Mouse (Mus musculus) brain, embryonic 14.5 days (tissue): ENCODE results near the gene Fat2. TPM values are rescaled to one million over a fixed set of nuclear protein-coding genes. Genes with fewer than 3 reads are reported as not detected.
A peak's percentile ranks its signal among the peaks of the same experiment; 100 is the strongest.

Source experiments
- DNase-seq: peaks from one replicate; pipeline ENCODE4 v3.0.0-alpha.2; 2011; ENCODE audit warnings: low read depth
- CTCF ChIP-seq: fragments of 200-500 bp; IDR thresholded peaks from 2 replicates; pipeline ENCODE4 v1.5.1; 2012; ENCODE audit warnings: inconsistent platforms, mild to moderate bottlenecking, moderate library complexity, borderline replicate concordance; ENCODE audit not compliant: insufficient read depth, insufficient read length; ENCODE audit errors: extremely low read depth
- POLR2A ChIP-seq: fragments of 200-500 bp; IDR thresholded peaks from 2 replicates; pipeline ENCODE4 v1.6.1; 2012; ENCODE audit warnings: mild to moderate bottlenecking, inconsistent platforms, borderline replicate concordance; ENCODE audit not compliant: poor library complexity, insufficient read depth, insufficient read length, severe bottlenecking; ENCODE audit errors: extremely low read depth
- polyA plus RNA-seq: library from polyadenylated mRNA; depleted of rRNA; stranded (reverse); fragments of >200 nt; gene quantifications from 2 replicates; pipeline ENCODE4 v1.2.3, GENCODE M21; 2012

Fat2 gene
- polyA plus RNA-seq, 1 experiment: 0.51 TPM

DNA sequence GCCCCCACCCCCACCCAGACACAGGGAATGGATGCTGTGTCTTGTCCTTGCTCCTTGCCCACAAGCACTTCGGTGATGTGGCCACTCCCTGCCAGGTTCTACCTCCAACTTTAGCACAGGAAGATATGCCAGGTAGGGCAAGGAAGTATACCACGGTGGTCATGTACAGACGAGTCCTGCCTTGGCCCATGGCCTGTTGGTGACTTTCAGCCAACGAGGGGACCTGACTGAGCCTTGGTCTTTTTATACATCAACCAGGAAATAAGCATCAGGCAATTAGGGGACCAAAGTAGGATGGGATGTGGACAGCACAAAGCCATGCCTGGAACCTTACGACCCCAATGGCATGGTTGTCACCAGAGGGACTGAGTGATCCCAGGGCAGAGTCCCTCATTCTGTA, 9.3 kb downstream of the Fat2 start:
- TF ChIP-seq CTCF: no peak
- no peak for TF ChIP-seq POLR2A

DNA sequence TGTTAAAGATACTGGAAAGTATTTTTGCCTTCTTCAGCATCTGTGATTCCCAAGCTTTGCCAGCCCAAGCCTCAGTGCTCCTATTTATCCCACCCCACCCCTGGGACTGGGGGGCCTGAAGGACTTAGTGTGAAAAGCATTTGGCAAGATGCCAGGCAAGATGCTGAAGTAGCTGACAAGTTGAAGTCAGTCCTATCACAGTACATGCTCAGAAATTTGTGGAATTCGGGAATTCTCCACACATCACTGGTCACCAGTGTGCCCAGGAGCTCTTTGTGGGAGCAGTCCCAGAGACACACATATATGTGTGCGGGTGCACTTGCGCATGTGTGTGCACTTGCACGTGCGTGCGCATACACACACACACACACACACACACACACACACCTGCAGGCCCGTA, 10.2 kb downstream of the Fat2 start:
- TF ChIP-seq CTCF (no peak), POLR2A (no peak)
- peak; percentile 64 for DNase-seq

More for the DNA sequence above, 9.3 kb downstream of the Fat2 start:
- no peak for DNase-seq

DNA sequence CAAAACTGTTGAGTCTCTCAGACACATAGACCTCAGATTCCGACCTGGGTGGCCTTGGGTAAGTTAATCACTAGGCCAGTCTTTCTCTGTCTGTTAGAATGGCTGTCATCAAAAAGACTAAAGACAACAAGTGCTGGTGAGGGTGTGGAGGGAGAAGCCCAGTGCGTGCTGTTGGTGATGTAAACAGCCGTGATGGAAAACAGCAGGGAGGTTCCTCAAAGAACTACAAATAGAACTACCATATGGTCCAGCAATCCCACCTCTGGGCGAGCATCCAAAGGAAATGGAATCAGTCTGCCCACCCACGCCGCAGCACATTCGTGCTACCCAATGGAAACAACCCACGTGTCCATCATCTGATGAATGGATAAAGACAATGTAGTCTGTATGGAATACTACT, 12.5 kb downstream of the Fat2 start:
- peak; percentile 60 for DNase-seq
- TF ChIP-seq POLR2A: no peak
- TF ChIP-seq CTCF: no peak

DNA sequence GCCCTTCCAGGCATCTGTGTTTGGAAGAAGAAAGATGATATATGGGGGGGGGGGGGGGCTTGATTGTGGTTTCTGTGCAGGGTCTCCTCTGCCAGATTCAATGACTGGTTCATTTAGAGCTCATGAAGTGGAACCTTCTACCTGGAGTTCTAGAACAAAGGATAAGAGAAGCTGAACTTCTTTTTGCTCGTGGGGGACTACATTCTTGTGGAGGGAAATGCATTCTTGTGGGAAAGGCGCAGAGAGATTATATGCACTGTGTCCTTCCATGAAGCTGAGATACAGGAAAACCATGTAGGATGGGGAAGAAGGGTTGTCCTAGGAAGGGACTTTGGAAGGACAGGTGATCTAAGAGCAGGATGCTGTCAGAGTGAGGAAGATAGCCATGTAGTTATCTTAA, 15.4 kb downstream of the Fat2 start:
- TF ChIP-seq CTCF (no peak), POLR2A (no peak)
- no peak for DNase-seq

DNA sequence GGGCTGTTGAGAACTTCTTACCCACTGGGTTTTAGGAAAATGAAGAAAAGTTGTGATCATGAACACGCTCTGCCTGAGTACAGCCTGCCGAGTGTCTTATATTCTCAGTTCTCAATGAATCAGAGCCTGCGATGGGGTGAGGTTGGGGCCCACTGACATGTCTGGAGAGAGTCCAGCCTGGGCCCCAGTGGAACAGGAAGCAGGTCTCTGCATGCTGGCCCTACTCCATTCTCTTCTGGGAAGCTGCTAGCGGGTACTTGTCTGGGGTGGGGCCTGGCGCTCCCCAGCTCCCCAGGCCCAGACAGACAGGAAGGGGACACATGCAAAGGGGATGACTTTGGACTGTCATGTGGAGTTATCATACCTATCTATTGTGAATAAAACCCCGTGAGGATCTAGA, 20.4 kb downstream of the Fat2 start:
- no peak for TF ChIP-seq CTCF
- TF ChIP-seq POLR2A: no peak
- no peak for DNase-seq

DNA sequence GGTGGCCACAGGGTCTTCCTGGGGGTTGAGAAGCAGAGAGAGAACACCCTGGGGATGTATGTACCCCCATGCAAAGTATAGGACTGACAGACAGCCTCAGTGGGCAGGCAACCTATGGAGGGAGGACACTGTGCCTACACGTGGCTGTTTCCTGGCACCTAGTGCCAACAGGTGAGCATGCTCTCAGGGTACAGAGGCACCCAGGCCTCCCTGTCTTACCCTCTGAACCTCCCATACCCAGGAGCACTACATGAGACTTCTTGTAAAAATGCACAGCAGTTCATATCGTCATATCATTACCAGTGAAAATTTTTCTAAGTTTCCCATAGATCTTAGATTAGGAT, 21.7 kb downstream of the Fat2 start:
- no peak for TF ChIP-seq POLR2A
- TF ChIP-seq CTCF: no peak
- DNase-seq: no peak

DNA sequence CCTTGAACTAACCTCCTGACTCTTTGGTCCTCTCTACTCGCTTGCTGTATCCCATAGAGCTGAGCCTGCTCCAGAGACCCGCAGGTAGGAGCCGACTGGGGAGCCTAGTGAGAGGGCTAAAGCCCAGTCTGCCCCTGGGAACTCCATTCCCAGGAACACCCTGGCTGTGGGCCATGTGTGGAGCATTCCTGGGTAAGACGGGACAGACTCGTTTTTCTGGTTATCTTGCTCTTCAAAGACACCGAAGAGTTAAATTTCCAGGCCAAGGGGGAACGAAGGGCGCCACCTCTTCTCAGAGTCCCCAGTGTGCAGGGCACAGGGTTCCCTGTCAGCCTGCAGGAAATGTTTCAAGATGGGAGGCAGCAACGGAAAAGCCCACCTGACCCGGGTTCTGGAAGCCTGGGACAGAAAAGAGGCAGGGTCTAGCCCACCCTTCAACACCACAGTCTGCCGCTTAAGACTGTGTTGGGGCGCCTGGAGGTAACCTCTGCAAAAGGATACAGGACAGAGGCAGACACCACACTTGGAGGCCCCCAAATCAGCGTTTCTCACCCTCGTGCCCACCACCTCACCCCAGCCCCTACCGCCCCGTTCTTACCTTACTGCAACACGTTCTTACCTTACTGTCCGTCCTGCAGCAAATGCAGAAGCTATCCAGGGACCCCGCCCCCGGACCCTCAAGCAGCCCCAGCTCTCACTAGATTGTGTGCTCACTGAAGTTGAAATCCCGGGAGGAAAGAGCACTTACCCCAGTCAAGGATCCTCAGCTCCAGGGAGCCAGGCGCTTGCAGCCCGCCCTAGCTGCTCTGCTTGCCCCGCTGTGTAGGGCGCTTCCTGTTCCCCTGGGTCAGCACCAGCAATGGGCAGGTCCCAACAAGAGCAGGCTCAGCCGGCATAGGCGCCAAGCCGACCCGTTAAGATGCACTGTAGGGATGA, 22.3 kb downstream of the Fat2 start:
- DNase-seq: no peak
- TF ChIP-seq POLR2A (no peak), CTCF (no peak)

DNA sequence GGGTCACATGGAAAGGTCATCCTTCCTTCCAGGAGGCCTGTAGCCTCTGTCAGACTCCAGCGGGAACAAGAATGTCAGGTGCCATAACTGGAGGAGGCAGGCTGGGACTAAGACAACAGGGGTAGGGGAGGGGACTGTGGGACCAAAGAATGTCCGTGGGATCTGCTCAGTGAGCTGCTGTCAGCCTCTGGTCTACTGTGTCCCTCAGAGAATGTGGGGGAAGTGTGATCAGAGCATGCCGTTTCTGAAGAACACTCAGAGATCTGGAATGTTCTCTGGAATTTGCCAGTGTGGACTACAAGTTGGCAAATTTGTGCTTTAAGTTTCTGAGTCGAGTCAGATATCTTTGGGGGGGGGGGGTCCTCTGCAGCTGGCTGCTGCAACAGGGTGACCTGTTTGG, 34.0 kb downstream of the Fat2 start:
- DNase-seq: no peak
- TF ChIP-seq CTCF (no peak), POLR2A (no peak)

DNA sequence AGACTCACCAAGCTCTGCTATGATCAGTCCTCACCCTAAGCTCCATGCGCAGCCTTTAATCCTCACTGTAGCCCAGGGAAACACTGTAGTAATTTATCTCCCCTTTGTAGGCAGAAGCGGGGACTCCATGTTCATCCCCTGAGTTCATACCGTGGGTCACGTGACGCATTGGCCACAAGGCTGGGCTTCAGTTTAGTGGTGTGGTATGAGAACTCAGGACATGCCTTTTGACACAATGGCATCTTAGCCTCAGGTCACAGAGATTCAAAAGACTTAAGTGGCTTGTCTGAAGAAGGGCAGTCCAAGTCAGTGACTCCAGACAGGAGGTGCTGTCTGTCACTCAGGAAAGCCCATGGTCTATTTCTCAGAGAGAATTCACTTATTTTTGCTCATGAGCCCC, 43.2 kb downstream of the Fat2 start:
- TF ChIP-seq POLR2A (no peak), CTCF (no peak)
- no peak for DNase-seq

DNA sequence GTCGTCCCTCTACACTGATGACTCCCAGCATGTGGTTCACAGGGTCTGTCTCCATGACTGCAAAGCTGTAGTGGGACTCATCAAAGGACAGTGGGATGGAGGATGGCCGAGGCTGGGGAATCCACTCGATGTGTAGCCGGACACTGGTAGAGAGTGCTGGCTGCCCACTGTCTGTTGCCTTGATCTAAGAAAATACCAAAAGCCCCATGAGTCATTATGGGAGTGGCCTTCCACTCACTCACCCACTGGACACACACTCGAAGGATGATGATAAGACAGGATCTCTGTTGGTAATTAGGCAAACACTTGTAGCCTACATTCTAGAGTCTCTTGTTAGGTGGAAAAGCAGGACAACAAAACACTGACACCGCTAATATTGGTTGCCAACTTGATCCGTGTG, 44.5 kb downstream of the Fat2 start:
- DNase-seq: no peak
- TF ChIP-seq CTCF (no peak), POLR2A (no peak)

DNA sequence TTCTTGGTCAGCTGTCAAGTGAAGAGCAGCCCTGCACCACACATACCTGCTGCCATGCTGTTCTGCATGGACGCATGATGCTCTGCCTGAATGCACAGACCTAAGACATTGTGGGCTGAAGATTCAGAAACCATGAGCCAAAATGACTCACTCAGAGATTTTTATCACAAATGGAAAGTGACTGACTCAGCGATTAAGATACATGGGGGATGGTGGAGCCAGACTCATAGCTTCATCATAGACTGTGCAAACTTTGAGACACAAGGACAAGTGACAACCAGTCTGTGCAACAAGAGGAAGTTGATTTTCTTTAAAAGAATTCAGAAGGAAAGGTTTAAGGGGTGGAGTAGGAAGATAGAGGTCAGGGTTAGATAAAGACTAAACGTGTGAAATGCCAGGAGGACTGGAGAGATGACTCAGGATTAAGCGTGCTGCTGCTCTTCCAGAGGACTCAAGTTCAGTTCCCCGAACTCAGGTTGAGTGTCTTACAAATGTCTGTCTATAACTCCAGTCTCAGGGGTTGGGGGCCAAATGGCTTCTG, 46.4 kb downstream of the Fat2 start:
- TF ChIP-seq POLR2A: no peak
- TF ChIP-seq CTCF: no peak
- no peak for DNase-seq

DNA sequence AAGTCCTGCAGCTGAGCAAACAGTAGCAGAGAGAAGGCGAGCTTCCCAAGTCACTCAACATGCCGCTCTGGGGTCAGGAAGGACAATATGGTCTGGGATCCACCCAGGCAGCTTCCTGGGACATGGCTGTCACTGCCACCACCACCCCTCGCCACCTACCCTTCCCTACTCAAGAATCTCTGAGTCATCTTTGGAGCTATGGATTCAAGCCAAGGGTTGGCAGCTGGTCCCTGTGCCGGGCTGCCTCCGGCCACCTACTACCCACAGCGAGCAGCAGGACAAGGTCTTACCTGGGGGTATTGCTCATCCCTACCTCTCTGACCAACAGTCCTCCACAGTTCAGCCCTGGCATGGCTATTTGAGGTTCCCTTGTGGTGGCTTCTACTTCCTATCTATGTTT, 61.6 kb downstream of the Fat2 start:
- peak; percentile 1 for DNase-seq
- no peak for TF ChIP-seq POLR2A
- TF ChIP-seq CTCF: no peak

DNA sequence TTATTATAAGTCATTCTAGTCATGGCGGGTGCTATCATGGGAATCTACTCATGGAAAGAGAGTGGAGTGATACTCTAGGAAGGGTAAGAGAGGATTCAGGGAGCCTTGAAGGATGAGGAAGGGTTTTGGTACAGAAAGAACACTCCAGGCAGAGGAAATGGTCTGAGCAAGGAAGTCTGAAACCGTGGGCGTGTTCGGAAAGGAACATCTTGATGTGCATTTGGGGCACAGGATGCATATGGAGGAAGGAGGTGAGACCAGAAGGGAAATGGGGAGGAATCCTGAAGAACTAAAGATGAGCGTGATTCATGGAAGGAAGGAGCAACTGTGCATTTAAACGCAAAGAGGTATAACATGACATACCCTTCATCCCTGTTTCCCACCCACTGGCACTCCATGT, 67.8 kb downstream of the Fat2 start:
- DNase-seq: no peak
- no peak for TF ChIP-seq POLR2A
- no peak for TF ChIP-seq CTCF
